Mouse (Mus musculus): ENCODE results near the gene Nfe2l1. TPM values are rescaled to one million over a fixed set of nuclear protein-coding genes. Genes with fewer than 3 reads are reported as not detected.
A peak's percentile ranks its signal among the peaks of the same experiment; 100 is the strongest.

Nfe2l1 gene
- polyA plus RNA-seq, 1 experiment from 2014 or later = 72.6 TPM

- Histone ChIP-seq H3K9me3 (no peaks in the 10 kb centered on the region), H3K27me3 (no peaks in the 10 kb centered on the region), H3K9ac (peak overlapping the region; percentile 89), H3K4me1 (peaks cover 52% of the 10 kb centered on the region), H3K4me3 (peak overlapping the region; percentile 88), H3K36me3 (peaks cover 17% of the 10 kb centered on the region), H3K27ac (peak overlapping the region; percentile 97), H3K4me2 (replicated peaks) (peak overlapping the region; percentile 77)
- WGBS = 19% methylated on average over 10 of the region's 10 CpGs
- no peak for ATAC-seq (ENCODE audit: insufficient number of reproducible peaks, insufficient read depth, low FRiP score, low TSS enrichment)
These were observed 887 bp downstream of the Nfe2l1 start for GRCm38 (mm10) chr11:96828881-96829280.

GRCm38 (mm10) chr11:96827917-96828316 lies 1.9 kb downstream of the Nfe2l1 start:
- Histone ChIP-seq H3K27me3 (no peaks in the 10 kb centered on the region), H3K27ac (no peak overlapping the region), H3K4me2 (replicated peaks) (peak overlapping the region; percentile 10; the same call in 1 of the 2 replicates), H3K4me1 (peaks cover 61% of the 10 kb centered on the region), H3K4me3 (no peak overlapping the region), H3K36me3 (peaks cover 17% of the 10 kb centered on the region), H3K9me3 (no peaks in the 10 kb centered on the region), H3K9ac (no peak overlapping the region)
- ATAC-seq (ENCODE audit: insufficient number of reproducible peaks, insufficient read depth, low FRiP score, low TSS enrichment) = no peak
- WGBS = 78% methylated on average over 9 of the region's 9 CpGs

- H3K9ac ChIP-seq = no peak overlapping the region
- H3K4me1 ChIP-seq = peaks cover 65% of the 10 kb centered on the region
- no peak overlapping the region for H3K4me3 ChIP-seq
- H3K9me3 ChIP-seq = no peaks in the 10 kb centered on the region
- H3K36me3 ChIP-seq = peaks cover 19% of the 10 kb centered on the region
- no peaks in the 10 kb centered on the region for H3K27me3 ChIP-seq
- H3K27ac ChIP-seq = no peak overlapping the region
- ATAC-seq (ENCODE audit: insufficient number of reproducible peaks, insufficient read depth, low FRiP score, low TSS enrichment) = no peak
- peak overlapping the region; percentile 31; the same call in 1 of the 2 replicates for H3K4me2 ChIP-seq (replicated peaks)
- WGBS = 89% methylated on average over 12 of the region's 12 CpGs
These were observed 2.6 kb downstream of the Nfe2l1 start for GRCm38 (mm10) chr11:96827062-96827581.

GRCm38 (mm10) chr11:96826481-96826880 lies 3.3 kb downstream of the Nfe2l1 start:
- Histone ChIP-seq H3K4me2 (replicated peaks) (peak overlapping the region; percentile 31), H3K9ac (no peak overlapping the region; the same call in 1 of the 2 replicates), H3K9me3 (no peaks in the 10 kb centered on the region), H3K27me3 (no peaks in the 10 kb centered on the region), H3K4me3 (0 out of 2 replicates have a peak overlapping the region, but pooled peaks have one; percentile 2), H3K27ac (no peak overlapping the region), H3K36me3 (peaks cover 26% of the 10 kb centered on the region), H3K4me1 (peaks cover 65% of the 10 kb centered on the region)
- ATAC-seq (ENCODE audit: insufficient number of reproducible peaks, insufficient read depth, low FRiP score, low TSS enrichment) = no peak
- WGBS = 83% methylated on average over 2 of the region's 2 CpGs

- no peak overlapping the region for H3K4me3 ChIP-seq
- peak overlapping the region; percentile 98 for H3K4me2 ChIP-seq (replicated peaks)
- H3K36me3 ChIP-seq = peaks cover 41% of the 10 kb centered on the region
- no peak for ATAC-seq (ENCODE audit: insufficient number of reproducible peaks, insufficient read depth, low FRiP score, low TSS enrichment)
- H3K9ac ChIP-seq = peak overlapping the region; percentile 16; the same call in 1 of the 2 replicates
- peaks cover 61% of the 10 kb centered on the region for H3K4me1 ChIP-seq
- H3K27me3 ChIP-seq = no peaks in the 10 kb centered on the region
- peak overlapping the region; percentile 90 for H3K27ac ChIP-seq
- WGBS = 45% methylated on average over 7 of the region's 7 CpGs
- no peaks in the 10 kb centered on the region for H3K9me3 ChIP-seq
These were observed 4.8 kb downstream of the Nfe2l1 start for GRCm38 (mm10) chr11:96824783-96825495.

- H3K4me1 ChIP-seq = peaks cover 61% of the 10 kb centered on the region
- ATAC-seq (ENCODE audit: insufficient number of reproducible peaks, insufficient read depth, low FRiP score, low TSS enrichment) = peak; percentile 91
- 2% methylated on average over 21 of the region's 26 CpGs for WGBS
These were observed 5.6 kb downstream of the Nfe2l1 start for GRCm38 (mm10) chr11:96823880-96824782.

GRCm38 (mm10) chr11:96823471-96823837 lies 6.3 kb downstream of the Nfe2l1 start:
- H3K4me1 ChIP-seq = peaks cover 56% of the 10 kb centered on the region
- WGBS = 6% methylated on average over 13 of the region's 13 CpGs
- peaks cover 56% of the 10 kb centered on the region for H3K36me3 ChIP-seq
- peak overlapping the region; percentile 98 for H3K4me2 ChIP-seq (replicated peaks)
- H3K27me3 ChIP-seq = no peaks in the 10 kb centered on the region
- H3K4me3 ChIP-seq = peak overlapping the region; percentile 46
- peak overlapping the region; percentile 90 for H3K27ac ChIP-seq
- peak; percentile 43 for ATAC-seq (ENCODE audit: insufficient number of reproducible peaks, insufficient read depth, low FRiP score, low TSS enrichment)
- peak overlapping the region; percentile 67 for H3K9ac ChIP-seq
- no peaks in the 10 kb centered on the region for H3K9me3 ChIP-seq

More at GRCm38 (mm10) chr11:96823880-96824782, 5.6 kb downstream of the Nfe2l1 start:
- Histone ChIP-seq H3K27ac (peak overlapping the region; percentile 90), H3K4me2 (replicated peaks) (peak overlapping the region; percentile 98), H3K36me3 (peaks cover 49% of the 10 kb centered on the region), H3K9ac (peak overlapping the region; percentile 67), H3K9me3 (no peaks in the 10 kb centered on the region), H3K27me3 (no peaks in the 10 kb centered on the region), H3K4me3 (peak overlapping the region; percentile 46)

- Histone ChIP-seq H3K27me3 (no peaks in the 10 kb centered on the region), H3K4me1 (peaks cover 50% of the 10 kb centered on the region), H3K9ac (peak overlapping the region; percentile 67; the same call in 1 of the 2 replicates), H3K4me2 (replicated peaks) (peak overlapping the region; percentile 98), H3K36me3 (peaks cover 62% of the 10 kb centered on the region), H3K9me3 (no peaks in the 10 kb centered on the region), H3K4me3 (peak overlapping the region; percentile 46), H3K27ac (peak overlapping the region; percentile 90)
- ATAC-seq (ENCODE audit: insufficient number of reproducible peaks, insufficient read depth, low FRiP score, low TSS enrichment) = no peak
- 41% methylated on average over 4 of the region's 4 CpGs for WGBS
These were observed 6.9 kb downstream of the Nfe2l1 start for GRCm38 (mm10) chr11:96822675-96823470.

- WGBS = 92% methylated on average over 10 of the region's 10 CpGs
- H3K27ac ChIP-seq = no peak overlapping the region
- no peak overlapping the region for H3K4me3 ChIP-seq
- no peak overlapping the region for H3K9ac ChIP-seq
- H3K36me3 ChIP-seq = peaks cover 62% of the 10 kb centered on the region
- no peaks in the 10 kb centered on the region for H3K9me3 ChIP-seq
- no peak overlapping the region for H3K4me2 ChIP-seq (replicated peaks)
- no peaks in the 10 kb centered on the region for H3K27me3 ChIP-seq
- peaks cover 41% of the 10 kb centered on the region for H3K4me1 ChIP-seq
- ATAC-seq (ENCODE audit: insufficient number of reproducible peaks, insufficient read depth, low FRiP score, low TSS enrichment) = no peak
These were observed 7.8 kb downstream of the Nfe2l1 start for GRCm38 (mm10) chr11:96821956-96822355.

- Histone ChIP-seq H3K27me3 (no peaks in the 10 kb centered on the region), H3K36me3 (peaks cover 74% of the 10 kb centered on the region)
- 88% methylated on average over 8 of the region's 8 CpGs for WGBS
These were observed 11.5 kb downstream of the Nfe2l1 start for GRCm38 (mm10) chr11:96818128-96818710.

More at GRCm38 (mm10) chr11:96818128-96818710, 11.5 kb downstream of the Nfe2l1 start:
- Histone ChIP-seq H3K4me3 (no peak overlapping the region), H3K9ac (no peak overlapping the region), H3K27ac (no peak overlapping the region), H3K4me2 (replicated peaks) (no peak overlapping the region), H3K4me1 (peaks cover 7% of the 10 kb centered on the region), H3K9me3 (no peaks in the 10 kb centered on the region)
- no peak for ATAC-seq (ENCODE audit: insufficient number of reproducible peaks, insufficient read depth, low FRiP score, low TSS enrichment)

Data from embryonic facial prominence, embryonic 12.5 days (tissue).